Comparison of ENCODE assay signal across 9 mouse cellular contexts in genomic region chr6:5645150-5645732, GRCm38 (mm10).
DNase-seq lines count a peak whose midpoint lies in the region; ATAC-seq and TF ChIP-seq lines count a peak whose summit lies in the region.
"Had no signal": no experiment of that assay in that cellular context is flagged by ENCODE, and none has a peak within 500 bp of the region (broad histone marks: within the 10 kb centered on the region; RNA-seq: fewer than 3 reads in every experiment).

No protein-coding gene starts in this region.

- 0 out of 2 replicates have a peak, but pooled peaks have one; percentile 43 for ATAC-seq in kidney, embryonic 15.5 days (replicated peaks; ENCODE audit: low FRiP score)
- peak; percentile 63; the same call in 1 of the 2 replicates for ATAC-seq in limb, embryonic 14.5 days (ENCODE audit: low FRiP score, low read depth)
- peak; percentile 86 for ATAC-seq in neural tube, embryonic 15.5 days (ENCODE audit: low FRiP score)

- no peak overlapping the region for H3K9ac ChIP-seq in kidney, embryonic 15.5 days
- H3K9ac ChIP-seq in limb, embryonic 14.5 days (ENCODE audit: low read depth, low read length, severe bottlenecking), result no peak overlapping the region
- no peak overlapping the region for H3K9ac ChIP-seq in neural tube, embryonic 15.5 days (replicated peaks)

- no peaks in the 10 kb centered on the region for H3K4me1 ChIP-seq in cortical plate, adult 2 months (ENCODE audit: control insufficient read depth, insufficient read depth, low read length)
- peaks cover 4% of the 10 kb centered on the region; the same call in 1 of the 2 replicates for H3K4me1 ChIP-seq in kidney, embryonic 15.5 days
- H3K4me1 ChIP-seq in limb, embryonic 14.5 days (ENCODE audit: control insufficient read depth, insufficient read depth, low read length), result no peaks in the 10 kb centered on the region
- no peaks in the 10 kb centered on the region for H3K4me1 ChIP-seq in neural tube, embryonic 15.5 days

- TF ChIP-seq POLR2A in cortical plate, adult 2 months (IDR thresholded peaks at IDR 0.05; ENCODE audit: extremely low read depth, insufficient read depth, low read length), result no peak
- TF ChIP-seq POLR2A in limb, embryonic 14.5 days (IDR thresholded peaks at IDR 0.05; ENCODE audit: borderline replicate concordance, extremely low read depth, insufficient read depth, insufficient read length), result no peak

- WGBS in kidney, embryonic 15.5 days, result 21% methylated on average over 9 of the region's 9 CpGs
- 23% methylated on average over 9 of the region's 9 CpGs for WGBS in limb, embryonic 14.5 days
- 23% methylated on average over 9 of the region's 9 CpGs for WGBS in neural tube, embryonic 15.5 days

- DNase-seq in 416B (ENCODE audit: low read depth), result peak; percentile 65
- DNase-seq in adrenal gland, adult 18-20 months (ENCODE audit: low spot score in 2 of 2), result peak; percentile 71 to 73
- peak; percentile 15 for DNase-seq in gastrocnemius, postnatal 25 days
- peak; percentile 83 for DNase-seq in limb, embryonic 14.5 days (ENCODE audit: low spot score)
- peak; percentile 64 for DNase-seq in urinary bladder, postnatal 25 days (ENCODE audit: low spot score)

- TF ChIP-seq CTCF in cortical plate, adult 2 months (IDR thresholded peaks at IDR 0.05; ENCODE audit: extremely low read depth, insufficient read depth, low read length), result peak; percentile 96

- H3K9me3 ChIP-seq in kidney, embryonic 15.5 days (replicated peaks), result no peaks in the 10 kb centered on the region
- no peaks in the 10 kb centered on the region for H3K9me3 ChIP-seq in limb, embryonic 14.5 days (ENCODE audit: control insufficient read depth, low read length)
- H3K9me3 ChIP-seq in neural tube, embryonic 15.5 days (replicated peaks), result no peaks in the 10 kb centered on the region

- no peaks in the 10 kb centered on the region for H3K36me3 ChIP-seq in kidney, embryonic 15.5 days
- H3K36me3 ChIP-seq in limb, embryonic 14.5 days (ENCODE audit: control insufficient read depth, insufficient read depth, low read length), result no peaks in the 10 kb centered on the region
- no peaks in the 10 kb centered on the region for H3K36me3 ChIP-seq in neural tube, embryonic 15.5 days

- no peak overlapping the region for H3K4me3 ChIP-seq in cortical plate, adult 2 months (ENCODE audit: insufficient read depth, low read length)
- H3K4me3 ChIP-seq in kidney, embryonic 15.5 days (replicated peaks), result no peak overlapping the region
- no peak overlapping the region for H3K4me3 ChIP-seq in limb, embryonic 14.5 days (replicated peaks; ENCODE audit: low read length)
- H3K4me3 ChIP-seq in neural tube, embryonic 15.5 days (replicated peaks), result no peak overlapping the region
- H3K4me3 ChIP-seq: erythroblast, embryonic 14.5 days had no signal

- H3K4me2 ChIP-seq in kidney, embryonic 15.5 days, result no peak overlapping the region
- no peak overlapping the region for H3K4me2 ChIP-seq in limb, embryonic 14.5 days (replicated peaks; ENCODE audit: low read depth, low read length, severe bottlenecking)
- H3K4me2 ChIP-seq in neural tube, embryonic 15.5 days, result no peak overlapping the region

- no peaks in the 10 kb centered on the region for H3K27me3 ChIP-seq in kidney, embryonic 15.5 days
- H3K27me3 ChIP-seq in limb, embryonic 14.5 days (ENCODE audit: control insufficient read depth, insufficient read depth, low read length), result no peaks in the 10 kb centered on the region
- no peaks in the 10 kb centered on the region for H3K27me3 ChIP-seq in neural tube, embryonic 15.5 days (replicated peaks)

- H3K27ac ChIP-seq in cortical plate, adult 2 months (ENCODE audit: insufficient read depth, low read length), result no peak overlapping the region
- no peak overlapping the region for H3K27ac ChIP-seq in kidney, embryonic 15.5 days
- no peak overlapping the region for H3K27ac ChIP-seq in limb, embryonic 14.5 days (replicated peaks; ENCODE audit: low read depth, low read length)
- no peak overlapping the region for H3K27ac ChIP-seq in neural tube, embryonic 15.5 days (replicated peaks)

Comparison
In these comparisons a context has a peak if more than half of its experiments do, and no peak if none do; other contexts are left out.
1. DNase-seq: peak in every context shown above with its lines; median percentile 83 in limb, embryonic 14.5 days; 72 in adrenal gland, adult 18-20 months; 65 in 416B; 64 in urinary bladder, postnatal 25 days; 15 in gastrocnemius, postnatal 25 days.